Mouse (Mus musculus): Measurements from ENCODE around the gene Ptov1. TPM values are rescaled to one million over a fixed set of nuclear protein-coding genes. Genes with fewer than 3 reads are reported as not detected.

Gene Ptov1
- total RNA-seq, 4 experiments from 2014 or later, result 178 to 199 (median 189) TPM

DNA sequence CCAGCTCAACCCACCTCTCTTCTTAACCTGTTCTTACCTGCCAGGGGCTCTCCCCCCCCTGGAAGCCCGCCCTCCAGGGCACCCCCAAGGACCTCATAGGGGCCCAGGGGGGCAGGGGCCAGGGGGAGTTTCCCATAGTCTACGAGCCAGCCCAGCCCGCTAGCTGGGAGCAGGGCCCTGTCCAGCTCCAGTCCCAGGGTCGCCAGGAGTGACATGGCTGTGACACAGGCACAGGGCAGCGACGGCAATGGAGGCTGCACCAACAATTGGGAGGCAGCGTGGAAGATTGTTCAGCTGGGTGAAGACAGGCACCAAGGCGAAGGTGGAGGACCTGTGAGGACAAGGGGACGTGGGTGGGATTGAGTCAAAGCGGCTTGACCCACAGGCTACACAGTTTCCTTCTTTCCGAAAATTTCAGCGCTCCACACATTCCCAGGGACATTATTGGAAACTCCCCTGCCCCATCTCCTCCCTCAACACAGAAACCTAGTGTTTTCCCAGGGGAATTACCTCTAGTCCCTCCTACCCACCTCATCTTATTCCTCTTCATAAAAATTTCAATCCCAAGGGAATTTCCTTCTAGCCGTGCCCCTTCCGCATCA is 54.5 kb downstream of the Ptov1 start:
- DNase-seq (ENCODE audit: low spot score), result no peak

DNA sequence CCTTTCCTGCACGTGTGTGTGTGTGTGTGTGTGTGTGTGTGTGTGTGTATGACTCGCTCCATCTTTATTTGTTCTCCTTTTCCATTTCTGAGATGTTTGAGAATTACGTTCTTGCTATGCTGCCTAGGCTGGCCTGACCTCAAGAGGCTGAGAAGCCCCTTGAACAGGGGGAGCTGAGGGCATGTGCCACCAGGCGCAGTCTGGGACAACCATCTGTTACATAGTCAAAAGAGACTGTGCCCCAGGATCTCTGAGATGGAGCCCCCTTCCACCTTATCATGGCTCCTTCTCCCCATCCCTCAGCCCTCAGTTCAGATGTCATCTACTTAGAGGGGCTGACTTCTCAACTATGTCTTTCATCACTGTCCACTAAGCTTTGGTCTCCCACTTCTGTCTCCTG is 55.2 kb downstream of the Ptov1 start:
- DNase-seq (ENCODE audit: low spot score), result no peak

DNA sequence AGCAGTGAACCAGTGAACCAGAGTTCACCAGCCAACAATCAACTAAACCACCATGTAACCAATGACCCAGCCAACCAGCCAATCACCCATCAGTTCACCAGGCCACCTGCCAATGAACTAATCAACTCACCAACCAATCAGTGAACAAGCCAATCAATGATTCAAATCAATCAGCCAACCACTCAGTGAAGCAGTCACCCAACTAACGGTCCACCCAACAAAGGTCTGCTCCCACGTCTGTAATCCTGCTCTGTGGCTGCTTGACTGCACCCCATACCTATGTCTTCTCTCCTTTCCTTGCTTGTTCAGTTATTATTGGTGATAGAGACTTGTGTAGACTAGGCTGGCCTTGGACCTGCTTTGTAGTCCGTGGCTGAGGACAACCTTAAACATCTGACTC is 55.6 kb downstream of the Ptov1 start:
- no peak for DNase-seq (ENCODE audit: low spot score)

Small RNA genes lying within 50 kb of the gene (microRNA-seq; reads per million reads assigned to microRNA genes)
- not detected for gene Mir707

Other genes with a start within 250 kb of the Ptov1 start
- gene Myh14, start 198.9 kb downstream of the Ptov1 start, total RNA-seq (2022), result 100 to 1,000 TPM in 1 of 4 experiments, 10 to 100 TPM in 3; 88.0 to 111 (median 88.2) TPM
- not detected for gene Izumo2, start 161.0 kb downstream of the Ptov1 start, total RNA-seq (2022)
- gene Vrk3, start 121.4 kb downstream of the Ptov1 start, total RNA-seq (2022), result 10 to 100 TPM; 23.5 to 29.3 (median 27.3) TPM
- gene Zfp473, start 118.7 kb downstream of the Ptov1 start, total RNA-seq (2022), result under 1 TPM in 2 of 4 experiments, not detected in 2; 0.06 to 0.09 TPM
- gene Nup62, start 53.7 kb downstream of the Ptov1 start, total RNA-seq (2022), result 10 to 100 TPM; 18.7 to 32.3 (median 24.4) TPM
- gene Il4i1, start 53.4 kb downstream of the Ptov1 start, total RNA-seq (2022), result 1 to 10 TPM in 2 of 4 experiments, under 1 TPM in 2; 0.35 to 1.2 (median 0.88) TPM
- gene Atf5, start 53.1 kb downstream of the Ptov1 start, total RNA-seq (2022), result 10 to 100 TPM; 55.1 to 71.1 (median 64.7) TPM
- gene Akt1s1, start 20.8 kb downstream of the Ptov1 start, total RNA-seq (2022), result 10 to 100 TPM; 64.3 to 76.2 (median 70.5) TPM
- 10 to 100 TPM; 40.7 to 59.5 (median 51.5) TPM for gene Tbc1d17, start 20.7 kb downstream of the Ptov1 start, total RNA-seq (2022)
- 10 to 100 TPM; 17.8 to 20.6 (median 19.6) TPM for gene Pnkp, start 12.6 kb downstream of the Ptov1 start, total RNA-seq (2022)
- gene Med25, start 22.9 kb upstream of the Ptov1 start, total RNA-seq (2022), result 10 to 100 TPM; 79.8 to 88.1 (median 85.0) TPM
- gene Fuz, start 26.3 kb upstream of the Ptov1 start, total RNA-seq (2022), result 10 to 100 TPM; 14.9 to 18.5 (median 17.4) TPM
- gene Ap2a1, start 59.7 kb upstream of the Ptov1 start, total RNA-seq (2022), result 10 to 100 TPM; 61.0 to 74.9 (median 67.2) TPM
- gene Tsks, start 73.4 kb upstream of the Ptov1 start, total RNA-seq (2022), result not detected
- 1 to 10 TPM; 1.4 to 2.7 (median 1.8) TPM for gene Cpt1c, start 105.1 kb upstream of the Ptov1 start, total RNA-seq (2022)
- 100 to 1,000 TPM in 2 of 4 experiments, 10 to 100 TPM in 2; 88.3 to 107 (median 102) TPM for gene Prmt1, start 116.8 kb upstream of the Ptov1 start, total RNA-seq (2022)
- 10 to 100 TPM; 23.2 to 31.9 (median 27.0) TPM for gene Irf3, start 127.9 kb upstream of the Ptov1 start, total RNA-seq (2022)
- gene Bcl2l12, start 128.9 kb upstream of the Ptov1 start, total RNA-seq (2022), result 10 to 100 TPM in 3 of 4 experiments, 1 to 10 TPM in 1; 8.6 to 13.5 (median 11.0) TPM
- gene Scaf1, start 146.6 kb upstream of the Ptov1 start, total RNA-seq (2022), result 10 to 100 TPM; 46.8 to 56.2 (median 49.7) TPM
- gene Rras, start 148.2 kb upstream of the Ptov1 start, total RNA-seq (2022), result 10 to 100 TPM; 40.2 to 49.8 (median 44.1) TPM
- 10 to 100 TPM; 22.4 to 26.3 (median 24.9) TPM for gene Prr12, start 183.1 kb upstream of the Ptov1 start, total RNA-seq (2022)
- gene Nosip, start 192.6 kb upstream of the Ptov1 start, total RNA-seq (2022), result 10 to 100 TPM; 30.6 to 33.8 (median 32.7) TPM
- 1 to 10 TPM; 5.6 to 7.8 (median 6.7) TPM for gene Prrg2, start 192.9 kb upstream of the Ptov1 start, total RNA-seq (2022)
- 10 to 100 TPM; 17.8 to 27.4 (median 21.4) TPM for gene Rcn3, start 222.4 kb upstream of the Ptov1 start, total RNA-seq (2022)
- 10 to 100 TPM; 65.6 to 77.1 (median 67.5) TPM for gene Fcgrt, start 234.1 kb upstream of the Ptov1 start, total RNA-seq (2022)